Mouse (Mus musculus): ENCODE data around the gene Fbln2. TPM values are rescaled to one million over a fixed set of nuclear protein-coding genes. Genes with fewer than 3 reads are reported as not detected.

The Fbln2 gene
- polyA plus RNA-seq, 1 experiment = 0.03 TPM

DNA sequence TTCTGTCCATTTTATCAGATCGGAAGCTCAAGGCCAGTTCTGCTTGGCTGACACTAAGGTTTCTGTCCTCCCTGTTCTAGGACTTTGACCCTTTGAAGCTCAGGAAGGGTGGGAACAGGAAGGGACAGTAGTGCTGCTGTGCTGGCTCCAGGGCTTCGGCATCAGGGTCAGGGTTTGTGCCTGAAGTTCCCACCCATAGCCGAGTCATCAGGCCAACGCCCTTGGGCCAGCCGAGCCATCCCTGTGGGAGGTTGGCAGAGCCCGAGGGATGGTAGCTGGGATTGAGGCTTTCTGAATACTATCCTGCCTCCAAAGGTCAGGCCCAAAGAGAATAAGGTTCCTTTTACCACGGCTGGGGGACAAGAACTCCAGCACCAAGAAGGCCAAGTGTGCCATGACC lies 70.8 kb downstream of the Fbln2 start:
- TF ChIP-seq FLI1 (IDR thresholded peaks at IDR 0.05; ENCODE audit: low read length) = no peak
- no peak for TF ChIP-seq GATA1 (IDR thresholded peaks at IDR 0.05; ENCODE audit: borderline replicate concordance, low read length)
- Histone ChIP-seq H3K36me3 (replicated peaks; ENCODE audit: low read length) (no peaks in the 10 kb centered on the region), H3K27me3 (replicated peaks) (peaks cover 94% of the 10 kb centered on the region), H3K4me3 (replicated peaks) (no peak overlapping the region), H3K4me1 (peaks cover 21% of the 10 kb centered on the region), H3K9me3 (no peaks in the 10 kb centered on the region)

- Histone ChIP-seq H3K4me1 (peaks cover 21% of the 10 kb centered on the region), H3K36me3 (replicated peaks; ENCODE audit: low read length) (no peaks in the 10 kb centered on the region), H3K4me3 (replicated peaks) (peak overlapping the region; percentile 76), H3K27me3 (replicated peaks) (peaks cover 97% of the 10 kb centered on the region), H3K9me3 (no peaks in the 10 kb centered on the region)
- TF ChIP-seq FLI1 (IDR thresholded peaks at IDR 0.05; ENCODE audit: low read length) (no peak), GATA1 (IDR thresholded peaks at IDR 0.05; ENCODE audit: borderline replicate concordance, low read length) (no peak)
Measured at GRCm38 (mm10) chr6:91284521-91285449, 72.5 kb downstream of the Fbln2 start.

DNA sequence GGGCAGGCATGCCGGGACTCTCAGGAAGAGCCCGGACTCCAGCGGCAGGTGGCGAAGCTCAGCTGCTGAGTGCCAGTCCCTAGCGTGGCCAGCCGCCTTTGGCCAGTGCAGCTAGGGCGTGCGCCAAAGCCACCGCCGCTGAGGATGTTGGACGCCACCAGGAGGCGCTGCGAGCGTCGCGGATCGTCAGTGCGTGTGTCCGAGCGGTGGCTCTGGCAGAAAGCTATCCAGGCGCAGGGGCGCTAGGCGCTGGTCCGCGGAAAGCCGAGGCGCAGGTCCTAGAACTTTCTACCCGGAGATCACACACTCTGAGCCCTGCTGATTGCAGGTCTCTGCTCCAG lies 73.2 kb downstream of the Fbln2 start:
- H3K4me1 ChIP-seq = peaks cover 21% of the 10 kb centered on the region
- peak overlapping the region; percentile 76 for H3K4me3 ChIP-seq (replicated peaks)
- no peaks in the 10 kb centered on the region for H3K9me3 ChIP-seq
- H3K27me3 ChIP-seq (replicated peaks) = peaks cover 99% of the 10 kb centered on the region
- TF ChIP-seq FLI1 (IDR thresholded peaks at IDR 0.05; ENCODE audit: low read length) = no peak
- TF ChIP-seq GATA1 (IDR thresholded peaks at IDR 0.05; ENCODE audit: borderline replicate concordance, low read length) = no peak
- no peaks in the 10 kb centered on the region for H3K36me3 ChIP-seq (replicated peaks; ENCODE audit: low read length)

GRCm38 (mm10) chr6:91285814-91286545 lies 73.7 kb downstream of the Fbln2 start:
- TF ChIP-seq FLI1 (IDR thresholded peaks at IDR 0.05; ENCODE audit: low read length) = no peak
- no peak for TF ChIP-seq GATA1 (IDR thresholded peaks at IDR 0.05; ENCODE audit: borderline replicate concordance, low read length)
- H3K4me3 ChIP-seq (replicated peaks) = peak overlapping the region; percentile 76

GRCm38 (mm10) chr6:91286624-91287023 lies 74.4 kb downstream of the Fbln2 start:
- H3K27me3 ChIP-seq (replicated peaks) = peaks cover 100% of the 10 kb centered on the region
- TF ChIP-seq FLI1 (IDR thresholded peaks at IDR 0.05; ENCODE audit: low read length) (no peak), GATA1 (IDR thresholded peaks at IDR 0.05; ENCODE audit: borderline replicate concordance, low read length) (no peak)
- no peaks in the 10 kb centered on the region for H3K36me3 ChIP-seq (replicated peaks; ENCODE audit: low read length)
- peaks cover 21% of the 10 kb centered on the region for H3K4me1 ChIP-seq
- H3K4me3 ChIP-seq (replicated peaks) = no peak overlapping the region
- H3K9me3 ChIP-seq = no peaks in the 10 kb centered on the region

More at GRCm38 (mm10) chr6:91285814-91286545, 73.7 kb downstream of the Fbln2 start:
- Histone ChIP-seq H3K4me1 (peaks cover 21% of the 10 kb centered on the region), H3K27me3 (replicated peaks) (peaks cover 99% of the 10 kb centered on the region), H3K36me3 (replicated peaks; ENCODE audit: low read length) (no peaks in the 10 kb centered on the region), H3K9me3 (no peaks in the 10 kb centered on the region)

- Histone ChIP-seq H3K36me3 (replicated peaks; ENCODE audit: low read length) (no peaks in the 10 kb centered on the region), H3K27me3 (replicated peaks) (peaks cover 100% of the 10 kb centered on the region), H3K4me3 (replicated peaks) (no peak overlapping the region), H3K4me1 (peaks cover 21% of the 10 kb centered on the region), H3K9me3 (no peaks in the 10 kb centered on the region)
- TF ChIP-seq GATA1 (IDR thresholded peaks at IDR 0.05; ENCODE audit: borderline replicate concordance, low read length) = no peak
- no peak for TF ChIP-seq FLI1 (IDR thresholded peaks at IDR 0.05; ENCODE audit: low read length)
Measured at GRCm38 (mm10) chr6:91287148-91287547, 74.9 kb downstream of the Fbln2 start.

GRCm38 (mm10) chr6:91287636-91288035 lies 75.4 kb downstream of the Fbln2 start:
- Histone ChIP-seq H3K27me3 (replicated peaks) (peaks cover 100% of the 10 kb centered on the region), H3K9me3 (no peaks in the 10 kb centered on the region), H3K4me1 (peaks cover 21% of the 10 kb centered on the region), H3K36me3 (replicated peaks; ENCODE audit: low read length) (no peaks in the 10 kb centered on the region), H3K4me3 (replicated peaks) (no peak overlapping the region)
- TF ChIP-seq FLI1 (IDR thresholded peaks at IDR 0.05; ENCODE audit: low read length) = no peak
- no peak for TF ChIP-seq GATA1 (IDR thresholded peaks at IDR 0.05; ENCODE audit: borderline replicate concordance, low read length)

GRCm38 (mm10) chr6:91288251-91288785 lies 76.1 kb downstream of the Fbln2 start:
- no peak overlapping the region for H3K4me3 ChIP-seq (replicated peaks)
- H3K27me3 ChIP-seq (replicated peaks) = peaks cover 100% of the 10 kb centered on the region
- no peaks in the 10 kb centered on the region for H3K36me3 ChIP-seq (replicated peaks; ENCODE audit: low read length)
- H3K9me3 ChIP-seq = no peaks in the 10 kb centered on the region
- TF ChIP-seq FLI1 (IDR thresholded peaks at IDR 0.05; ENCODE audit: low read length) = no peak
- no peak for TF ChIP-seq GATA1 (IDR thresholded peaks at IDR 0.05; ENCODE audit: borderline replicate concordance, low read length)
- H3K4me1 ChIP-seq = peaks cover 21% of the 10 kb centered on the region

- Histone ChIP-seq H3K4me3 (replicated peaks) (no peak overlapping the region), H3K9me3 (no peaks in the 10 kb centered on the region), H3K36me3 (replicated peaks; ENCODE audit: low read length) (no peaks in the 10 kb centered on the region), H3K4me1 (peaks cover 21% of the 10 kb centered on the region), H3K27me3 (replicated peaks) (peaks cover 97% of the 10 kb centered on the region)
- TF ChIP-seq FLI1 (IDR thresholded peaks at IDR 0.05; ENCODE audit: low read length) = no peak
- no peak for TF ChIP-seq GATA1 (IDR thresholded peaks at IDR 0.05; ENCODE audit: borderline replicate concordance, low read length)
Measured at GRCm38 (mm10) chr6:91288961-91289360, 76.7 kb downstream of the Fbln2 start.
